Mouse (Mus musculus) stomach, embryonic 15.5 days (tissue): ENCODE results near the gene Erc2. TPM values are rescaled to one million over a fixed set of nuclear protein-coding genes. Genes with fewer than 3 reads are reported as not detected.
A peak's percentile ranks its signal among the peaks of the same experiment; 100 is the strongest.

Experiments used
- ATAC-seq: fragments of 200-750 bp; cut with Nextera tagmentation; 2 replicates; pipeline ENCODE4 v1.8.0; 2017; ENCODE audit warnings: low read depth, moderate number of reproducible peaks, moderate TSS enrichment; ENCODE audit not compliant: insufficient read depth, low FRiP score
- H3K27ac ChIP-seq: fragments of 300-500 bp; sonication (generic); 2 replicates; pipeline ENCODE4 v1.5.1; 2015; ENCODE audit warnings: mild to moderate bottlenecking, inconsistent platforms
- H3K27me3 ChIP-seq: fragments of 300-500 bp; sonication (generic); replicated peaks from 2 replicates; pipeline ENCODE4 v1.6.1; 2015; ENCODE audit warnings: inconsistent platforms
- H3K36me3 ChIP-seq: fragments of 300-500 bp; sonication (generic); 2 replicates; pipeline ENCODE4 v1.6.1; 2015; ENCODE audit warnings: inconsistent platforms
- H3K4me1 ChIP-seq: fragments of 300-500 bp; sonication (generic); 2 replicates; pipeline ENCODE4 v1.6.1; 2015; ENCODE audit warnings: inconsistent platforms
- H3K4me2 ChIP-seq: fragments of 300-500 bp; sonication (generic); 2 replicates; pipeline ENCODE4 v1.6.1; 2015; ENCODE audit warnings: mild to moderate bottlenecking, inconsistent platforms
- H3K4me3 ChIP-seq: fragments of 300-500 bp; sonication (generic); replicated peaks from 2 replicates; pipeline ENCODE4 v1.5.1; 2015; ENCODE audit warnings: inconsistent platforms
- H3K9ac ChIP-seq: fragments of 300-500 bp; sonication (generic); 2 replicates; pipeline ENCODE4 v1.6.1; 2015; ENCODE audit warnings: inconsistent platforms
- H3K9me3 ChIP-seq: fragments of 300-500 bp; sonication (generic); 2 replicates; pipeline ENCODE4 v1.6.1; 2016; ENCODE audit warnings: inconsistent platforms
- WGBS: fragments of 180-500 bp; shearing (Covaris S2); methylation state at CpG from one replicate; pipeline ENCODE4 v1.1.7; 2015; 5-methylcytosine and 5-hydroxymethylcytosine counted together
- polyA plus RNA-seq: library from polyadenylated mRNA; unstranded; fragments of >200 nt; fragmentation: Nextera tagmentation; extraction: Ambion mirVana; gene quantifications from 2 replicates; pipeline ENCODE4 v1.2.1, GENCODE M21; 2015

Gene Erc2
- polyA plus RNA-seq, 1 experiment from 2014 or later = 4.8 TPM

- no peaks in the 10 kb centered on the region for H3K9me3 ChIP-seq
- H3K27ac ChIP-seq = no peak overlapping the region
- H3K4me1 ChIP-seq = no peaks in the 10 kb centered on the region
- H3K9ac ChIP-seq = no peak overlapping the region
- WGBS = 87% methylated on average over 2 of the region's 2 CpGs
- no peaks in the 10 kb centered on the region for H3K36me3 ChIP-seq
- H3K4me3 ChIP-seq = no peak overlapping the region
- ATAC-seq = no peak
- H3K27me3 ChIP-seq = no peaks in the 10 kb centered on the region
- H3K4me2 ChIP-seq = no peak overlapping the region
These were observed 490.9 kb downstream of the Erc2 start for GRCm38 (mm10) chr14:28113121-28113520.

- ATAC-seq = no peak
- Histone ChIP-seq H3K9ac (no peak overlapping the region), H3K27ac (no peak overlapping the region), H3K4me2 (no peak overlapping the region), H3K27me3 (no peaks in the 10 kb centered on the region), H3K36me3 (no peaks in the 10 kb centered on the region), H3K9me3 (no peaks in the 10 kb centered on the region), H3K4me3 (no peak overlapping the region), H3K4me1 (no peaks in the 10 kb centered on the region)
- 44% methylated on average over 5 of the region's 5 CpGs for WGBS
These were observed 498.6 kb downstream of the Erc2 start for GRCm38 (mm10) chr14:28120851-28121250.

GRCm38 (mm10) chr14:28126842-28127241 lies 504.6 kb downstream of the Erc2 start:
- 48% methylated on average over 8 of the region's 8 CpGs for WGBS

GRCm38 (mm10) chr14:28128999-28129398 lies 506.8 kb downstream of the Erc2 start:
- H3K4me3 ChIP-seq = no peak overlapping the region
- no peak overlapping the region for H3K4me2 ChIP-seq
- no peaks in the 10 kb centered on the region for H3K27me3 ChIP-seq
- H3K9ac ChIP-seq = no peak overlapping the region
- WGBS = 77% methylated on average over 3 of the region's 3 CpGs
- no peaks in the 10 kb centered on the region for H3K36me3 ChIP-seq
- no peaks in the 10 kb centered on the region for H3K4me1 ChIP-seq
- no peak overlapping the region for H3K27ac ChIP-seq
- H3K9me3 ChIP-seq = no peaks in the 10 kb centered on the region
- ATAC-seq = no peak

More at GRCm38 (mm10) chr14:28126842-28127241, 504.6 kb downstream of the Erc2 start:
- H3K4me2 ChIP-seq = no peak overlapping the region
- no peak overlapping the region for H3K27ac ChIP-seq
- H3K4me1 ChIP-seq = no peaks in the 10 kb centered on the region
- no peak overlapping the region for H3K4me3 ChIP-seq
- no peaks in the 10 kb centered on the region for H3K36me3 ChIP-seq
- H3K9me3 ChIP-seq = no peaks in the 10 kb centered on the region
- H3K9ac ChIP-seq = no peak overlapping the region
- ATAC-seq = no peak
- no peaks in the 10 kb centered on the region for H3K27me3 ChIP-seq

- no peaks in the 10 kb centered on the region for H3K27me3 ChIP-seq
- H3K9me3 ChIP-seq = no peaks in the 10 kb centered on the region
- H3K9ac ChIP-seq = no peak overlapping the region
- H3K4me1 ChIP-seq = no peaks in the 10 kb centered on the region
- no peak overlapping the region for H3K4me3 ChIP-seq
- ATAC-seq = no peak
- H3K27ac ChIP-seq = no peak overlapping the region
- H3K36me3 ChIP-seq = no peaks in the 10 kb centered on the region
- WGBS = 94% methylated on average over 2 of the region's 2 CpGs
- H3K4me2 ChIP-seq = no peak overlapping the region
These were observed 521.8 kb downstream of the Erc2 start for GRCm38 (mm10) chr14:28143998-28144397.

- Histone ChIP-seq H3K4me2 (no peak overlapping the region), H3K9me3 (no peaks in the 10 kb centered on the region), H3K9ac (no peak overlapping the region), H3K4me1 (no peaks in the 10 kb centered on the region), H3K36me3 (no peaks in the 10 kb centered on the region), H3K27me3 (no peaks in the 10 kb centered on the region), H3K27ac (no peak overlapping the region), H3K4me3 (no peak overlapping the region)
- ATAC-seq = no peak
- WGBS = 29% methylated on average over 5 of the region's 5 CpGs
These were observed 525.0 kb downstream of the Erc2 start for GRCm38 (mm10) chr14:28147201-28147600.

- H3K4me3 ChIP-seq = no peak overlapping the region
- no peak for ATAC-seq
- H3K9me3 ChIP-seq = no peaks in the 10 kb centered on the region
- no peaks in the 10 kb centered on the region for H3K27me3 ChIP-seq
- H3K9ac ChIP-seq = no peak overlapping the region
- 86% methylated on average over 3 of the region's 3 CpGs for WGBS
- no peak overlapping the region for H3K4me2 ChIP-seq
- no peaks in the 10 kb centered on the region for H3K4me1 ChIP-seq
- no peaks in the 10 kb centered on the region for H3K36me3 ChIP-seq
- H3K27ac ChIP-seq = no peak overlapping the region
These were observed 528.7 kb downstream of the Erc2 start for GRCm38 (mm10) chr14:28150942-28151341.

- H3K9ac ChIP-seq = no peak overlapping the region
- no peak overlapping the region for H3K4me3 ChIP-seq
- no peaks in the 10 kb centered on the region for H3K27me3 ChIP-seq
- H3K36me3 ChIP-seq = no peaks in the 10 kb centered on the region
- WGBS = 78% methylated on average over 4 of the region's 4 CpGs
- H3K27ac ChIP-seq = no peak overlapping the region
- H3K4me2 ChIP-seq = no peak overlapping the region
- no peaks in the 10 kb centered on the region for H3K9me3 ChIP-seq
- no peaks in the 10 kb centered on the region for H3K4me1 ChIP-seq
- no peak for ATAC-seq
These were observed 533.5 kb downstream of the Erc2 start for GRCm38 (mm10) chr14:28155706-28156105.

- Histone ChIP-seq H3K36me3 (no peaks in the 10 kb centered on the region), H3K4me1 (0 out of 2 replicates have a peak, but pooled peaks cover 8% of the 10 kb centered on the region), H3K27me3 (no peaks in the 10 kb centered on the region), H3K4me3 (no peak overlapping the region), H3K27ac (no peak overlapping the region), H3K9me3 (no peaks in the 10 kb centered on the region), H3K4me2 (no peak overlapping the region), H3K9ac (no peak overlapping the region)
- ATAC-seq = no peak
- 89% methylated on average over 2 of the region's 2 CpGs for WGBS
These were observed 538.6 kb downstream of the Erc2 start for GRCm38 (mm10) chr14:28160852-28161251.

GRCm38 (mm10) chr14:28164642-28165408 lies 542.6 kb downstream of the Erc2 start:
- Histone ChIP-seq H3K4me2 (peak overlapping the region; percentile 15; the same call in 1 of the 2 replicates), H3K27ac (peak overlapping the region; percentile 75), H3K9me3 (no peaks in the 10 kb centered on the region), H3K27me3 (no peaks in the 10 kb centered on the region), H3K9ac (no peak overlapping the region), H3K4me1 (peaks cover 14% of the 10 kb centered on the region; the same call in 1 of the 2 replicates), H3K4me3 (no peak overlapping the region), H3K36me3 (no peaks in the 10 kb centered on the region)
- 26% methylated on average over 15 of the region's 15 CpGs for WGBS
- ATAC-seq = peak; percentile 60; the same call in 1 of the 2 replicates

GRCm38 (mm10) chr14:28165621-28166211 lies 543.5 kb downstream of the Erc2 start:
- Histone ChIP-seq H3K9ac (no peak overlapping the region), H3K27ac (peak overlapping the region; percentile 71; the same call in 1 of the 2 replicates), H3K36me3 (no peaks in the 10 kb centered on the region), H3K4me2 (no peak overlapping the region), H3K4me3 (no peak overlapping the region), H3K4me1 (peaks cover 14% of the 10 kb centered on the region; the same call in 1 of the 2 replicates), H3K27me3 (no peaks in the 10 kb centered on the region), H3K9me3 (no peaks in the 10 kb centered on the region)
- 56% methylated on average over 5 of the region's 5 CpGs for WGBS
- peak; percentile 31; the same call in 1 of the 2 replicates for ATAC-seq

- no peak for ATAC-seq
- no peaks in the 10 kb centered on the region for H3K27me3 ChIP-seq
- peaks cover 14% of the 10 kb centered on the region; the same call in 1 of the 2 replicates for H3K4me1 ChIP-seq
- H3K4me3 ChIP-seq = no peak overlapping the region
- H3K27ac ChIP-seq = no peak overlapping the region
- H3K36me3 ChIP-seq = no peaks in the 10 kb centered on the region
- no peak overlapping the region for H3K4me2 ChIP-seq
- H3K9ac ChIP-seq = no peak overlapping the region
- H3K9me3 ChIP-seq = no peaks in the 10 kb centered on the region
- WGBS = 42% methylated on average over 4 of the region's 4 CpGs
These were observed 548.5 kb downstream of the Erc2 start for GRCm38 (mm10) chr14:28170711-28171110.
